Mouse (Mus musculus): ENCODE data around the gene Litaf.

DNA sequence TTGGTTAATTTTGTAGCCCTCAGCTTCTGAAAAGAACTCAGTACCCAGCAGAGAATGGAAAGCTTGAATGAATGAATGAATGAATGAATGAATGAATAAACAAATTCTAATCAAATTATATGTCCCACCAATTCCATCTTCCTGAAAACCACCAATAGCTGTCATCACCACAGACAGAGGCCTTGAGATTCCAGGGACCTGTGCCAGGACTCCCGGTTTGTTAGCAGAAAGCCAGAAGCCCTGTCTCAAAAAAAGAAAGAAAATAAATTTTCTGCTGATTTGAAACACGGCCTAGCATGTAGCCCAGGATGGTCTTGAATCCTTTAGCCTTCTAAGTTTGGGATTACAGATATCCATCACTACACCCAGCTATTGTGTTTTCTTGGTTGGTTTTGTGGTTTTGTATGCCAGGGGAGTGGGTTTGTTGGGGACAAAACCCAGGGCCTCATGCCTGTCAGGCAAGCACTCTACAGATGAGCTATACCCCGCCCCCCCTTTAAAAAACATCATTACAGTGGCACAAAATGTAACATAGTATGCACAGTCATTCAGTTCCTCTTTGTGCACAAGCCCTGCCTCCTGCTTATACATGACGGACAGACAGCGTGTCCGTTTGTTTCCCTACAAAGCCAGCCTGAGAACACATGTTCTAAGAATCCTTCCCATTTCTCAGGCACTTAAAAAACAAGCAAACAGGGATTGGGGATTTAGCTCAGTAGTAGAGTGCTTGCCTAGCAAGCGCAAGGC is 120.4 kb downstream of the Litaf start:
- TF ChIP-seq CTCF (IDR thresholded peaks at IDR 0.05; ENCODE audit: low read depth), result no peak
- TF ChIP-seq EP300 (optimal IDR thresholded peaks at IDR 0.05), result no peak

Measured in stomach, postnatal 0 days (tissue).